20 mouse cellular contexts compared by ENCODE assay signal in genomic region chr8:113725331-113725730, GRCm38 (mm10).
"Had no signal": no experiment of that assay in that cellular context is flagged by ENCODE, and none has a peak within 500 bp of the region (broad histone marks: within the 10 kb centered on the region; RNA-seq: fewer than 3 reads in every experiment).

No protein-coding gene starts in this region.

- DNase-seq: lung, adult 18-20 months; lung, postnatal 14 days; lung, postnatal 4 days; midbrain, embryonic 14.5 days; retina, postnatal 1 day; right cerebral cortex, adult 18-20 months; right cerebral cortex, postnatal 25 days; right cerebral cortex, postnatal 4 days; spleen, adult 18-20 months; thymus, adult 18-20 months; thymus, postnatal 14 days; thymus, postnatal 36 days had no signal

- H3K4me1 ChIP-seq: midbrain, embryonic 12.5 days; neural tube, embryonic 15.5 days had no signal

- H3K36me3 ChIP-seq: lung, embryonic 15.5 days; midbrain, embryonic 10.5 days; midbrain, embryonic 12.5 days; neural tube, embryonic 13.5 days; neural tube, embryonic 15.5 days had no signal

- H3K4me3 ChIP-seq: lung, embryonic 15.5 days; midbrain, embryonic 10.5 days; midbrain, embryonic 12.5 days; myocyte; neural tube, embryonic 13.5 days; neural tube, embryonic 15.5 days had no signal

- ATAC-seq: lung, postnatal 0 days; midbrain, embryonic 16.5 days had no signal

- H3K4me2 ChIP-seq: lung, embryonic 15.5 days; midbrain, embryonic 12.5 days; neural tube, embryonic 13.5 days; neural tube, embryonic 15.5 days had no signal

- H3K27me3 ChIP-seq: lung, embryonic 15.5 days; midbrain, embryonic 12.5 days; neural tube, embryonic 13.5 days; neural tube, embryonic 15.5 days had no signal

- H3K9me3 ChIP-seq: lung, embryonic 15.5 days; midbrain, embryonic 10.5 days; midbrain, embryonic 12.5 days; neural tube, embryonic 13.5 days; neural tube, embryonic 15.5 days had no signal

- H3K9ac ChIP-seq: lung, embryonic 15.5 days; midbrain, embryonic 12.5 days; neural tube, embryonic 13.5 days; neural tube, embryonic 15.5 days had no signal

- H3K27ac ChIP-seq: lung, embryonic 15.5 days; midbrain, embryonic 10.5 days; midbrain, embryonic 12.5 days; neural tube, embryonic 13.5 days; neural tube, embryonic 15.5 days had no signal
